Mouse (Mus musculus): ENCODE data around the gene Traf1.

DNA sequence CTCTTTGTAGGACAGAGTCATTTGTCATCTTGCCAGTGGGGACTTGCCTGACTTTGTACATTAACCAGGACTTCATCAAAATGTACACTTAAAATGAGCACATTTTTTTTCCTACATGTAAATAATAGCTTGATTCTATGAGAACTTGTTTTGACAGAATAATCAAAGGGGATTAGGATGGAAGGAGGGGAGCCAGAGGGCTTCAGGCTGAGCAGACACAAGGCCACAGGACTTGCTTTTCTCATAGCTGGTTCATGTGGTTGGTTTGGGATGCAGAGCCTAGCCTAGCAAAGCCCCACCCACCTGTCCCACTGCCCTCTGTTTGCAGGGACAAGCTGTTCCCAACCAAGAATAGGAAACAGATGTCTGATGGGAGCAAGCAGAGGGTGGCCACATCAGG is 10.1 kb downstream of the Traf1 start:
- TF ChIP-seq CTCF (IDR thresholded peaks at IDR 0.05; ENCODE audit: control insufficient read depth, insufficient read depth, insufficient read length), result no peak
- TF ChIP-seq USF1 (IDR thresholded peaks at IDR 0.05; ENCODE audit: low read depth), result no peak
- no peak for TF ChIP-seq CEBPB (IDR thresholded peaks at IDR 0.05; ENCODE audit: low read depth)
- no peak for TF ChIP-seq MAX (IDR thresholded peaks at IDR 0.05)
- TF ChIP-seq MYOD1 (IDR thresholded peaks at IDR 0.05; ENCODE audit: control insufficient read depth, insufficient read length, low read depth), result no peak

Measured in C2C12 (cell line).